Mouse (Mus musculus): ENCODE measurements at regions not wholly inside any gene's neighbourhood (a gene's known extent, or its start where the extent isn't known, plus 50 kb on each side); places are given as distances from the start of the nearest gene placed in this dataset.

GRCm38 (mm10) chr19:21913005-21913670 is 135.0 kb downstream of the Cemip2 start:
- no peak for DNase-seq (ENCODE audit: low spot score in 2 of 2)

DNA sequence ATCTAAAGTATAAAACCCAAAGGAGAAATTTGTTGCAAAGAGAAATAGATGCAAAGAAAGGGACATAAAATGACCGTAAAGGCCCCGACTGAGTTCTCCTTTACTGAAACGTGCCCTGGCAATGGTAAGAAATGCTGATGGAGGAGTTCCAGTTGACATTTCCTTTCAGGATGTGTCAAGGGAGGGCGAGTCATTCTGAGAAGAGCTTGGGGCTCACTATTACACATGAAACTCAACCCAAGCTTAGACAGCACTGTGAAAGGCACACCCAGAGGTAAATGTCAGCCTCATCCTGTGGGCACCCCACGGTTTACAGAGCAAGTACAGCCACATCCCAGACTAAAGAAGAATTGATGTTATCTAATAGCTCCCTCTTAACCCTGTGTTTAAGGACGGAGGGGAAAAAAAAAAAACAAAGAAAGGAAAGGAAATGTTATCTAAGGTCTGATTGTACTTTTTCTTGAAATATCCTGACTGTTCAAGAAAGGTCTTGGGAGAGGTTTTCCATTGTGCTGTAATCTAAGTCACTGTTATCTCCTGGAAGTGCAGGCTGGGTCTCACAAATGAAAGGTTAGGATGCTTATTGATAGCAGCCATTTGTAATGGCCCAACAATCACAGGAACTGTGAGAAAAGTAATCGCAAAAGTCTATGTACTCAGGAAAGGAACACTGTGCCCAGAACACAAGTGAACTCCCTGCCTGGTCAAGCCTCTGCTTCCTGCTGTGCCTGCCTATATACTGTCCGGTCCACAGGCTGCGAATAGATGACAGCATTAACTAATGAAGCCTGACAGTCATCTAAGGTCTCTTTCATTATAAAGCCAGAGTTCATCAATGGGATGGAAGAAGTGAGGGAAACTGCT is 135.8 kb downstream of the Cemip2 start:
- DNase-seq (ENCODE audit: low spot score in 2 of 2) = no peak

DNA sequence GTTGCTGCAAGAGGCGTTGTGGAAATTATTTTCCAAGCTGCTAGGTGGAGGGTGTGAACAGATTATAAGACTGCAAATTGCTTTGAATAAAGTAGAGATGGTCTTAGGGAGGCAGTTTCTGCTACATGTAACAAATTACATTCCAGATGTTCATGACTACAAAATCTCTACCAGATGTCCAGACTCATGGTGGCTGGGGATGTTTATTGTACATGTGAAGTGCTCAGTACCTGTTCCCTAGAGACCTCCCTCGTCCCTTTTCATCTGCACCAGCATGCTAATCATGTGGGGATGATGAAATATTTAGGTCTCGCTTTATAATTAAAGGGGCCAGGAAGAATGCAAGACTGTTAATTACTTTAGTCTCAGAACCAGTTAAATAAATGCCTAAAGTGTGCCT is 136.5 kb downstream of the Cemip2 start:
- DNase-seq (ENCODE audit: low spot score in 2 of 2) = no peak

- DNase-seq (ENCODE audit: low spot score in 2 of 2) = no peak
These were observed 140.0 kb downstream of the Cemip2 start for GRCm38 (mm10) chr19:21918113-21918512.

DNA sequence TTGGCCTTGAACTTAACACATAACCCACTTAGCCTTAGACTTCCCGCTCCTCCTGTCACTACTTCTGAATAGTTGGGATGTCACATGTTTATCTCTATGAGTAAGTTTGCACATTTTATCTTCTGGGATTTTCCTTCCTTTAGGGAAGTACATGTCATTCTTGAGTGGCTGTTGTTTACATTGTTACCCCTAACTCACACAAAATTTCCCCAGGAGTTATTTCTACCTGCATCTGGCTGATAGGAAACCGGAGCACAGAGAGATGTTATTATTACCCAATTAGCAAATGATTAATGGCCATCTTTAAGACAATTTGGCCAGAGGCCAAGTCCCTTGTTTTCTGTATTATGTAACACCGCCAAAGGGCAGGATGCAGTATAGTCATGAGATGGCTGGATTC is 140.9 kb downstream of the Cemip2 start:
- DNase-seq (ENCODE audit: low spot score in 2 of 2) = no peak

DNA sequence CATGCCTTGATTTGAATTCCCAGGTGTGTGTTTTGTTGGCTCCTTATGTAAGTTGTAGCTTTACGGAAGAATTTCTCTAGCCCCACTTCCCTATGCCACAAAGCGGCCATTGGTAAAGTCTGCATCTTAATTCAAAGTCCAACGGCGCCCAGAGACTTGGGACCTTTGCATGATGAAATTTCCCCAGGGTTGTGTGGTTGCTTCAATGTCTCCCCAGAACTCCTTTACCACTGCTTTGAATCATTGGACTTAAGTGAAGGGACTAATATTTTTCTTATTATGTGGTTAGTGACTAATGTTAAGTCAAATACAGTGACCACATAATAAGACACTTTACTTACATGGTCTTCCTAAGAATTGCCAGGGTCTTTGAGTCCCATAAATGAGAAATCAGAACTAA is 162.0 kb downstream of the Cemip2 start:
- no peak for DNase-seq (ENCODE audit: low spot score in 2 of 2)

DNA sequence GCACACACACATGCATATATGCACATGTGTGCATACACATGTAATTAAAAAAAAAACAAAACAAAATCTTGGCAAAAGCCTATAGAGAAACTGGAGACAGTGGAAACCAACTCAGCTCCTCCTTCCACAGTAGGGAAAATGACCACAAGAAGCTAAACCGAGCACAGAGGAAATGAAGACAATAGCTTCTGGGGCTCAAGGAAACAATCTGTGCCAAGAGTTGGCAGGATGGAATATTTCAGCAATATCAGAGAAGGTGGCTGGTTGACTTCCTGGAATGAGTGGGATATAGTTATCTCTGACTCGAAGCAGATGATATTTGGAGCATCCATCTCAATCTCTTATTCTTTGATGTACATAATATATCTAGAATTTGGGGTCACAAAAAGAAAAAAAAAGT is 163.6 kb downstream of the Cemip2 start:
- no peak for DNase-seq (ENCODE audit: low spot score in 2 of 2)

GRCm38 (mm10) chr19:21942286-21942685 is 164.1 kb downstream of the Cemip2 start:
- no peak for DNase-seq (ENCODE audit: low spot score in 2 of 2)

DNA sequence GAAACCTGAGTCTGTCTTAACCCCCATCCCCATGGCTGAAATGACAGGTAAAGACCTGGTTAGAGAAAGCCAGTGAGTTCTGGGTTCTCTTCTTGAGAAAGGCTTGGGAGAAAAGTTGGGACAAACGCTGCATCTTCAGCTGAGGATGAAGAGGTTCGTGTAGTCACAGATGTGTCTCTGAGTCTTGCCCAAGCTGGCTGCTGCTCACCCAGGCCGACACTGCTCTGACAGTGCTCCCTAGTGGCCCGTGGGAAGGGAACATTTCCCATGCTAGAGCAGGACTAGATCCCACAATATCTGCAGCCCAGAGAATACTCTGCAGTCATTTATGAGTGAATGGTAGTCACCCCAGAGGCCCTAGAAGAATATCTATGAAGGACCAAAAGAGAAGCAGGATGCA is 165.3 kb downstream of the Cemip2 start:
- no peak for DNase-seq (ENCODE audit: low spot score in 2 of 2)

- no peak for DNase-seq (ENCODE audit: low spot score in 2 of 2)
These were observed 168.2 kb downstream of the Cemip2 start for GRCm38 (mm10) chr19:21946262-21946922.

DNA sequence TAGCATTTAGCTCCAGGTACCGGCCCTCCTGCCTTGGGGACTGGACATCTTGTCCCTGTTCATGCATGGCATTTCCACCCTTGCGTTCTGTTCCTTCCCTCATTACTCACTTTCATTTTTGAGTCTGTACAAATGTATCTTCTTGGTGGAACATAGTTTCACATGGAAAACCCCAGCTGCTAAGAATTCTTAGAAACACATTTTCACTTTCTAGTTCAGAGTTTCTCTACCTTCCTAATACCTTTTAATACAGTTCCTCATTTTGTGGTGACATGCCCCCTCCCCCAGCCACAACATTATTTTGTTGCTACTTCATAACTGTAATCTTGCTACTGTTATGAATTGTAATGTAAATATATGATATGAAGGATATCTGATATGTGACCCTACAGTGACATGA is 169.9 kb downstream of the Cemip2 start:
- DNase-seq (ENCODE audit: low spot score in 2 of 2) = no peak

DNA sequence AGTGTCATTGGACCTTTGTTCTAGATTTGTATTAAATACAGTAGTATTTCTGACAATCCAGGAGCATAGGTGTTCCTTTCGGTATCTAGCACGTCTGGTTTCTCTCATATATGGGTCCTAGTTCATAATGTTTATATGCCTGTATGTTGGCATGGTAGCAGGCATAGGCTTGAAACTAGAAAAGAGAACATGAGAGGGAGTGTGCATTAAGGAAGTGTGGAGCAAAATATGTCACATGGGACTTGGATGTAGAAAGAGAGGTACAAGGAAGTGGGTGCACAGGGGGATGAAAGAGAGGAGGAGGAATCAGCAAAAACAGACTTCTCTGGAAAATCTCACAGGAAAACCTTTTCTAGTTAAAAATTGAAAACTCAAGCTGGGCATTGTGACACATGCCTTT is 176.2 kb upstream of the Trpm3 start:
- no peak for DNase-seq (ENCODE audit: low spot score in 2 of 2)

DNA sequence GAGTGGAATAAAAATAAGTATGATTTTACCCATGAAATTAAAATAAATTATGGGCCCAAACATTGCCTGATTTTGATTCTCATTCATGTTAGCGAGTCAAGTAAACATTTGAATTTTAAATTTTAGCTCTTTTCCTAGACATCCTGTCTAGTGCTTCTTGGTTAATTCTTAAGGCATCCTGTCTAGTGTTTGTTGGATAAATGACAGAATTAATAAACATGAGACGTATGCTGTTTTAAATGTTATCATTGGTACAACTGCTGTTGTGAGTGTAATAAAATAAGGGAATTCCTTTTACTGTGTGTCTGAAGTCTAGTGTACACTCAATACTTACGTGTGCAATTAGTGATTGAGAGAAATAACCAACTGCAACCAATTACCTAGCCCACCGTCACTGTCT is 149.0 kb upstream of the Trpm3 start:
- no peak for DNase-seq (ENCODE audit: low spot score in 2 of 2)

- DNase-seq (ENCODE audit: low spot score in 2 of 2) = peak in 1 of 2 experiments; percentile 42
These were observed 147.9 kb upstream of the Trpm3 start for GRCm38 (mm10) chr19:21990970-21991369.

DNA sequence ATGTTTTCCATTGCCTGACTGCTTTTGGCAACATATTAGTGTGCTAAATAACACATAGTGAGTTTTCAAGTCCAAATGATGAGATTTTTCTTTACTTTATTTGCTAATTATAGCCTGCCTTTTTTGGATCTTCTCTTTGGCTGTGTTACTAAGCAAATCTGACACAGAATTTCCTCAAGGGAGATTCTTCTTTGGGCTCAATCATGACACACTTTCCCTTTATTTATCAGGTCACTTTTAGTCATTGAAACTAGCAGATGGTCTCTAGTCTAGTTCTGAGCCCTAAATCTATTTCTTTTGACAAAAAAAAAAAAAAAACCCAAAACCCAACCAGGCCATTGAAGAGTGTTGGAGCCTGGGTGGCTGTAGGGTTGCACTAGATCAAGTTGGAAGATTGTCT is 147.4 kb upstream of the Trpm3 start:
- DNase-seq (ENCODE audit: low spot score in 2 of 2) = no peak

GRCm38 (mm10) chr19:21999621-22000020 is 139.2 kb upstream of the Trpm3 start:
- DNase-seq (ENCODE audit: low spot score in 2 of 2) = no peak

- no peak for DNase-seq (ENCODE audit: low spot score in 2 of 2)
These were observed 130.6 kb upstream of the Trpm3 start for GRCm38 (mm10) chr19:22008053-22008935.

DNA sequence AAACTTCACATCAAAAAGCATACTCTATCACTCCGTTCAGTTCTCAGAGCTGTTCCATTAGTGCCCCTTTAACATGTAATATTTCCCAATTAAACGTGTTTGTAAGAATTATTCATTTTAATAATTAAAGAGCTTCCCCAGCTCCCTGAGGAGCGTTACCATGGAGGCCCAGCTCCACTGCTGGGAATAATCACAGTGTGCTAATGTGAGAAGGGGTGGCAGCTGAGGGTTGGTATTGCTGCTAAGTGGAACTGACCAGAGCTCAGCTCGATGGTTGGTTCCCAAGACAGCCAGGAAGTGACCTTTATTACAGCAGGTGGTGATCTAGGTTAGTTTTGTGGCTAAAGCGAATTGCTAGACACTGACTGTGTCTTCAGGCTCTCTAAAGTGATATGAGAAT is 128.6 kb upstream of the Trpm3 start:
- DNase-seq (ENCODE audit: low spot score in 2 of 2) = no peak

DNA sequence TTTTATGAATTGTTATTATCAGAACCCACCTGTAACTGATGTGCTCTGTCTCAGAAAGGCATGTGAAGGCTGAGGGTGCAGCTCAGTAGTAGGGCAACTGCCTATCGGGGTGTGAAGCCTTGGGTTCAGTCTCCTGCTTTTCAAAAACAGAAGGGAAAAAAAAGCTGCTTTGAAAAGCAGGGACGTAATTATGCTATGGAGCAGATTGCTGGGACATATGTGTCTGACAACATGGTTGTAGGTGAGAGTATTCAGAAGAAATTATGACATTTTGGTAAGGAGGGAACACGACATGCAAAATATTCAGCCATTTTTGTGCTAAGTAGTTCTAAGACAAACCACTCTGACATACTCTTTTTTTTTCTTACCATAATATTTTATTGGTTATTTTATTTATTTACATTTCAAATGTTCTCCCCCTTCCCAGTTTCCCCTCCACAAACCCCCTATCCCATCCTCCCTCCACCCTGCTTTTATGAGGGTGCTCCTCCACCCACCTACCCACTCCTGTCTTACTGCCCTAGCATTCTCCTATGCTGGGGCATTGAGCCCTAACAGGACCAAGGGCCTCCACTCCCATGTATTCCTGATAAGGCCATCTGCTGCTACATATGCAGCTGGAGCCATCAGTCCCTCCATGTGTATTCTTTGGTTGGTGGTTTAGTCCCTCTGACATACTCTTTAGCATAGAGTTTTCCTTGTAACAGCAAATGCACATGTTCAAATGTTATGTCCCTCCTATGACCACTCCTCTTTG is 122.8 kb upstream of the Trpm3 start:
- no peak for DNase-seq (ENCODE audit: low spot score in 2 of 2)

GRCm38 (mm10) chr19:22017425-22017824 is 121.4 kb upstream of the Trpm3 start:
- no peak for DNase-seq (ENCODE audit: low spot score in 2 of 2)

- DNase-seq (ENCODE audit: low spot score in 2 of 2) = no peak
These were observed 111.3 kb upstream of the Trpm3 start for GRCm38 (mm10) chr19:22027577-22027976.
